Mouse (Mus musculus) testis, postnatal 10 days (tissue): ENCODE results near the gene Slc39a13.
A peak's percentile ranks its signal among the peaks of the same experiment; 100 is the strongest.

ENCODE experiments used
- DNase-seq: peaks from one replicate; pipeline ENCODE4 v3.0.0; 2021; ENCODE audit warnings: low spot score

Gene Slc39a13

DNA sequence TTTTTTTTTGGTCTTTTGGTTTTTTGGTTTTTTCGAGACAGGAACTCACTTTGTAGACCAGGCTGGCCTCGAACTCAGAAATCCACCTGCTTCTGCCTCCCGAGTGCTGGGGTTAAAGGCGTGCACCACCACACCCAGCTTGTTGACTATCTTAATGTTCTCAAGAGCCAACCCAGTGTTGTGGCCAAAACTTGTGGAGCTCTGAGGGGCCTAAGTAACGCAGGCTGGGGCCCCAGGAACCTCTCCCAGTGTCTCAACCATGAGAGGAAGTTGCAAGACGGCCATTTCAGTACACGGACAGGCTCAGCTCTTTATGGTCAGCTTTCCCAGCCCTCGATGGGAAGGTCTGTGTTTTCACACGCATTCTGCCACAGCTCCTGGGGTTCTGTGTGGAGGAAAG lies 18.8 kb upstream of the Slc39a13 start:
- no peak for DNase-seq

DNA sequence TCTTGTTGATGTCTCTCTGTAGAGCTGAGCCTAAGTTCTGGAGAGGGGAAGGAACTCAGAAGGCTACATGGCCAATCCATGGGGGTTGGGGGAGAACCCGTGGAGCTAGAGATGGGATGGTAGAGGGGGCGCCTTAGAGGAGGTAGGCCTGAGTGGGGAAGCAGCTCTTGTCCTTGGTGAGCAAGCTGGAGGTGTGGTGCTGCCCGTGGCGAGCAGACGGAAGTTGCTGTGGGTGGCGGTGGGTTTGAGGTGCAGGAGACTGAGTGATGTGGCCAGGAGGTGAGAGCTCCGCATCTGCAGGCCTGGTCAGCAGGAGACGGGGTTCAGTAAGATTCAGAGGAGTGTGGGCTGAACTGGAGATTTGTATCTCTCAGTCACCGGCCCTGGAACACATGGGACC lies 17.2 kb upstream of the Slc39a13 start:
- no peak for DNase-seq

DNA sequence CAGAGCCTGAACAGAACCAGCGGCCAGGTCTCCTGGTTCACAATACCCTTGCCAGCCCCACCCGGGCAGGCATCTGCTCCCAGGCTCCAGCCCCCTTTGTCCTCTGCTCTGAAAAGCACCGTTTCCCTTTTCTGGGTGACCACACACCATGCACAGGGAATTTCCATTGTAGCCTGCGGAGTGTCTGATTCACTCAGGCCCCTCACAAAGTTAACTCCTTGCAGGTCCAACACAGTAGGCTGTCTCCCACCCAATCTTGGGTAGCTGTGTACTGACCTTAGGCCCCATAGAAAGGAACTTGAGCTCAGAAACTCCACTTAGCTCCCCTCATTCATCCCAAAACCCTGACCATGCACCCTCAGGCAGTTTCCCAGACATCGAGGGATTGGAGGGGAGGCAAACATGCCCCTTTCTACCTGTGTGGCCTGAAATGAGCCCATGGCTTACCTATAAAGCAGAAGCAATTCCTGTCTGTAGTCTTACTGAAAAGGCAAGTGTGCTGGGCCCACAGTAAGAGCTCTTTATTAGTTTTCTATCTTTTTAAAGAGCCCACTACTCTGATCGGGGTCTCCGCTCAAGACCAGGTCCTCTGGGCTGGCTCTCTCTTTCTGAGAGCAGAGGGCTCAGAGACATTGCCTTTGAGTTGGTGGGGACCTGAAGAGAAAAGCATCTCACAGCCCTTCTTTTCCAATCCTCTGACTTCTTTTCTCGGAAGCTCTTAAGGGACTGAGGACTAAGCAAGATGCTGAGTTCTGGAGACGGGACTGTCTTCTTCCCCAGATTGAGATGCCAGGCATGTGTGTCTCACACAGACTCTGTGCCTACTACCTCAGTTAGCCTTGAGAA lies 16.4 kb upstream of the Slc39a13 start:
- no peak for DNase-seq

DNA sequence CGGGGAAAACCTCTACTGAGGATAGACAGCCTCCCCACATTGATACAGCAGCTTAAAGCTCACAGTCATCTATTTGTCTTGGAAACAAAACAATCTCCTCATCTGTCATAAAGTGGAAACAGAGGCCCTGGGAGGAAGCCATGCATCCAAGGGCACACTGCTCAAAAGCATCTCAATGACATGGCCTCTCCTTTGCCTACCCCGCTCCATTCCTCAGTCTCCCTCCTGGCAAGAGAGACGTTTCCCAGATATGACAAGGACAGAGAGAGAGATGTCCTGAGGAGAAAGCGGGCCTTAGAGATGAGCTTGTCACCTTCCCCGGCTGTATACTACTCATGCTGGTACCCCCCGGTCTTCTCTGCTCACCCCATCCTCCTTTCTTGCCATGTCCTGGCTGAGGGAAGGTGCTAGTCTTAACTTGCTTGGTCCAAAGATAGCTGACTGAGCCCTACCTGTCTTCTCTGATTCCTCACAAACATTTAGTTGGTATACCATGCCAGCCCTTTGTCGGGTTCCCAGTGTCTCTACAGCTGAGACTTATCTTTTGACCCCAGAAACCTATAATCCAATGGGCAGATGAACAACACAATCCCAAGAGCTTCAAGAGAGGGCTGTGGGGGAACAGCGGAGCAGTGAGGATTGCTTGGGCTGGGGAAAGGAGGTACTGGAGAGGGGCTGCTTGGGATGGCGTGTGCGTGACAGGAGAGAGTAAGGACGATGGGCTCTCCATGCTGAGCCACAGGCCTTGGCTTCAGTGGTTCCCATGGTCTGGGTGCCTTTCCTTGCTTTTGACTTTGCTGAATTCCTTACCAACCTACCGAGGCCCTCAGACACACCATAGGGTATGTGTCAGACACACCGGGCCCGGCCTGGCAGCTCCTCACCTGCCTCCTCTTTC lies 15.5 kb upstream of the Slc39a13 start:
- no peak for DNase-seq

DNA sequence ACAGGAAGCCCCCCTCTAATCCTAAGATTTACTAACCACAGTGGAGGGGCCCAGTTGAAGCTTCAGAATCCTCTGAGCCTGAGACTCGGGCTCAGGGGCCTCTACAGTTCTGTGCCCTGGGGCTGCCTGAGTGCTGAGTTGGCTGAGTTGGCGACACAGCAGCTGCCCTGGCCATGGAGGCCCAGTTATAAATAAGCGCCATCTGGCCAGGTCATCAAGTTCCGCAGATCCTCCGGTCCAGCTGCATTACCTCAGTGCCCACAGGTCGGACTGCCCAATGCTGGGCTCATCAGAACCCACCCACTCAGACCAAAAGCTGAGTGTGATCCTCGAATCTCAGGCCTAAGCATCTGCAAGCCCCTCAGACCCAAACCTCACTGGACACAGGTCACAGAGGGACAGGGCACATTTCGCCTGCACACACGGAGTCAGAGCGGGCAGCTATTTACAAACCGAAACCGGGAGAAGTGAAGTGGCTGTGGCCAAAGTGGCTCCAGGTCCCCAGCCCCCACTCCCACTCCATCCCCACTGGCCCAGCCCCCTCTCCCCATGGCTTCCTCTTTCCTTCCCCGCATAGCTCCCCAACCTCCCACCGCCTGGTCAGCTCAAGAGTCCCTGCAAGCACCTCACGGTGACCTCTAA lies 14.1 kb upstream of the Slc39a13 start:
- DNase-seq: no peak

DNA sequence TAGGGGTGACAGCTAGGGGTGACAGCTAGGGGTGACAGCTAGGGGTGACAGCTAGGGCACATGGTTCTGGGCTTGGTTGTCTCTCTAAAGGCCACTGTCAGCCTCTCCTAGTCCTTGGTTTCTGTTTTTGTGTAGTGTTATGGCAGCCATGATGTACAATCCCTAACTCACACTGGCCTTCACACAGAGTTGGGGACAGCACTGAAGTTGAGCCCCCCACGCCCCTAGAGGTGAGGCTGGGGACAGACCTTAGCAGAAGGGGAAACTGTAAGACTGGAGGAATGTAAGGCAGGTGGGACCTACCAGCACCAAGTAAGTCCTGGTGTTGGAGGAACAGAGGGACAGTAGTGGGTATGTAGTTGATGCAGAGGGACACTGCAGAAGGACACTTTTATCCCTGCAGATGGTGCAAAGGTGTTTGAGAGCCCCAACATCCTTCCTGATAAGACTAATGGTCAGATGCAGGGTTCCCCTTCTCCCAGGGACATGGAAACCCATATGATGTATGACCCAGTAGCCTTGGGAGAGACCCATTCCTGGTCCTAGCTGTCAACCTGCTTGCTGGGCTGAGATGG lies 13.2 kb upstream of the Slc39a13 start:
- no peak for DNase-seq

DNA sequence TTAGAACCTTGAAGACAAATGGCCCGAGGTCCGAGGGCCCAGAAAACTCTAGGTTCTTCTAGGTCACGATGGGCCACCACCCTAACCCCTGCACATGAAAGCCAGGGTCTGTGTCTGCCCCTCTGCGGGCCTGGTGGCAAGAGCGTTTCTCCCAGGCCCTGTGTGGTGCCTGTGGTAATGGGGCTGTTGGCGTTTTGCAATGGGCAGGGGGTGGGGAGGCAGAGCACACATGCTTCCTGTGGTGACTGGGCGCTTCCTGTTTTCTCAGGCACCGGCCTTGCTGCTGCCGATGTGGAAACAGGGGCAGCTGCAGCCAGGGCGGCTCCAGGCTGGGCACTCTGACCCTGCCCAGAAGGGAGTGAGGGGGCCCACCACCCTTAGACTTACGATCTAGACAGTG lies 12.6 kb upstream of the Slc39a13 start:
- no peak for DNase-seq

DNA sequence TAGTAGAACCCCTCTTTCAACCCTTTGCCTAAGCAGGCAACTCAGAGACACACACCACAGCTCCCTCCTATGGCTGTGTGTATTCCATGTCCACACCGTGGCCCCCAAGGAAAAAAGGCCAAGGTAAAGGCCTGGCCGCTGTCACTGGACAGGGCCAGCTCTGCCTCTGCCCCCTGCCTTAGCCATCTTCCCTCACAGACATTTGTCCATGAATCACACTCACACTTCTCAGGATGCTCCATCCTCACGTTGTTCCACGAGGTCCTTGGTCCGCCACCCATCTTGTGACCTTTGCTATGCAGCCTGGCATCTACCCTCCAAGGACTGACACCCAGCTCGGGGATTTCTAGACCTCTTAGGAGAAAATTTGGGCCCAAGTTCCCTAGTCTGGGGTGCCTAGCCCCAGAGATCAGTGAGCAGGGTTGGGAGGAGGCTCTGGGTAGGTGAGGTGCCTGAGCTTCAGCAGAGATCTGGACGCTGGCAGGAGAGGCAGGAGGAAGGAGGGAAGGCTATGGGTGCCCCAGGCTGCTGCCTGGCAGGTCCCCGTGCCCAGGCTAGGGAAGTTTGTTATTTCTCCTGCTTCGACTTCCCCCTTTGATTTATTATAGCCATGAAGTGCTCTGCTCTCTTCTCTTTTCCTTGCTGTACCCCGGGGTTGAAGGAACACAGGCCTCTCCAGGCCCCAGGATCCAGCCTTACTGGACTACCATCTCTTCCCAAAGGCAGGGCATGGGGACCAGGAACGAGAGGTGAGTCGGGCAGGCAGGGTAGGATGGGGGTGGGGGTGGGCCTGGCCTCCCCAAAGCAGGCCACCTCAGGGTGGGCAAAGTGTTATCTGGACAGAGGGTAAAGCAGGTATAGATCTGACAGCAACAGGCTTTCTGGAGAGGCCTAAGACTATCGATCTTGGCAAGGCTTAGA lies 11.8 kb upstream of the Slc39a13 start, which contains the start of gene Spi1:
Gene Spi1, plus strand, starts transcription at position 616 of the 921 bp plus-strand sequence.
- no peak for DNase-seq

DNA sequence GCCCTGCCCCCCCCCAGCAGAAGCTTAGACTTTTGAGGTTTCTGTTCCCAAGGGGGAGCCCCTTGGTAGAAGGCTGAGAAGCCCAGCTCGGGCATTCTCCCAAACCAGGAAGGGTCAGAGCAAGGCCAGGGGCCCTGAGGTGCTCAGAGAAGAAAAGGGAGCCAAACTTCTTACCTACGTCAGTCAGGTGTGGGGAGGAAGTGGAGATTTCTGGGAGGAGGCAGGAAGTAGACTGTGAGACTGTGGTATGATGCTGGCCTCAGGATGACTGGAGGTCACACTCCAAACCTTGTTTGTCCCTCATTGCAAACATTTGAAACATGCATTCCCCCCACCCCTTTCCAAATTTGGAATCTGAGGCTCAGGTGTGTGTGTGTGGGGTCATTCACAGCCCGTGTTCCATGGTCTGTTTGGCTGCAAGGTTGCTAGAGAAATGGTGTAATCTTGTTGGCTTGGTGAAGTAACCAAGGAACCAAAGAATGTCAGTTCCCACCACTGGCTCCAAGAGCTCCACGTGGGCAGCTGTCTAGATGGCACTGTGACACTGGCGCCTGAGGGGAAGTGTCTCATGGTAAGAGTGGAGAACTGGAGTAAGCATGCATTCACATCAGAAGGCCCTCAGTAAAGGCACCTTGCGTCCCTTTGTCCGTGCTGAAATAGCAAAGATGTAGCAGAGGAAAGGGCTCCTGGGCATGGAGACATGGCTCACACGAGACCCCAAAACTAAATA lies 10.7 kb upstream of the Slc39a13 start:
- DNase-seq: no peak

DNA sequence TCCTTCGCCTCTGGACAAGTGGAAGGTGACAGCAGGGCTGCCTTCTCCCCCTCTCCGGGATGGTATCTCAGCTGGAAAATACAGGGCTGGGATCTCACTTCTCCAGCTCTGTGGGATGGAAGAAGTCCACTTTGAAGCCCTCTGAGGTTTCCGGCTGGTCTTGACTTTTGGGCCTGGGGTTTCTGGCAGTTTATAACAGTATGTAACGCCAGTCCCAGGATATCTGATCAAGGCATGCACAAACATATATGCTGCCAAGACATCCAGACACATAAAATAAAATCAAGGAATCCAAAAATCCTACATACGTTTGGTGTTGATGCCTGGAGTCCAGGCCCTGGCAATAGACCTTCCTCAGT lies 8.8 kb upstream of the Slc39a13 start:
- no peak for DNase-seq

DNA sequence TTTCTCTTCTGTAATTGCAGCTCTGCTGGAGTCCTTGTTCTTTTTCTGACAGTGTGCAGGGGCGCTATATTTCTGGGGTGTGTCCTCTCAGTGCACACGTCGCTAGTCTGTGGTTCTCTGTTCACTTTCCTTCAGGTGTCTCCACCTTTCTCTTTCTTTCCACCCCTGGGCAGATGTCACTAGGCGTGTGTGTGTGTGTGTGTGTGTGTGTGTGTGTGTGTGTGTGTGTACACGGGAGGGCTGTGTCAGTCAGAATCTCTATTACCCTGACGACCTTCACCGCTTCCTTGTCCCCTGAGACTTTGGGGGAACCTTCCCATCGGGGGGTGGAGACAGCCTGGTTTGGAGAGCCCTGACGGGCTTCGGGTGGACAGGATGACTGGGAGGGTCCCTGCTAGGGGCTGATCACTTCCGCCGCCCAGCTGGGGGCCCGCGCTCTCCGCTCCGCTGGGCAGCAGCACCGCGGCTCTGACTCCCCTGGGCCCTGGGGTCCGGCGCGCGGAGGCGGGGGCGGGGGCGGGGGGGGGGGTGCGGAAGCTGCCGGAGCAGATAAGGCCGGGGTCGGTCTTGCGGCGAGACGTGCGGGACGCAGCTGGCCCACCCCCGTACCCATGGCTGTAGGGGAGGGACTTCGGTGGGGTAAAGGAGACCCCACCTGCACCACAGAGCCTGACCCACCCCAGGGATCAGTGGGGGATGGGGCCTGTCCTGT lies 8.3 kb upstream of the Slc39a13 start:
- no peak for DNase-seq

DNA sequence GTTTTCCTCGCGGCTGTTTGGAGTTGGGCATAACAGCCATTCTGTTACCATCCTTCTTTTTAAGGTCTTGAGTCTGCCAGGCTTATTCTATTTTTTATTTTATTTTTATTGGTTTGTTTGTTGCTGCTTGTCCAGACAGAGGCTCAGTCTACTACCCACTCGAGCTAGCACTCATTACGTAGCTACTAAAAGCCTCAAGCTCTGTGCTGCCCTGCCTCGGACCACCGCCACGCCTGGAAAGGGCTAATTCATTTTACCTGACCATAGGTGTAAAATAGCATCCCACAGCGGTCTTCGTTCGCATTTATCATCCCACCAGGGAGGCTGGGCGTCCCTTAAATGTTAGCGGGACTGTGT lies 7.7 kb upstream of the Slc39a13 start:
- no peak for DNase-seq

DNA sequence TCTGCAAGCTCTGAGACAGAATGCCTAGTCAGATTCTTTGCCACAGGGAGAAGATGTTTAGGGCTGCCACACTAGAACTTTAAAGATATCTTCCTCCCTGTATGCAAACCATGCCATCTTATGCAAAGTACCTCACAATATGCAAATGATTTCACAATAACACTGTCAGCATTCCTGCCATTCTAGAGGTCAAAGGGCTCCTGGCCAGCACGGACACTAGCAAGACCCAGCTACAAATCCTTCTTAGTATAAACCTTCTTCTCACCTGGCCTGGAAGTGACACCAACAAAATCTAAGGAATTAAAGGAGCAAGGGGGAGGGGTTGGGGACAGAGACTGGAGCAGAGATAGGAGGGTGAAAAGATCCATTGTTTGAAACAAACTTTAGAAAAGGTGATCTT lies 1.9 kb upstream of the Slc39a13 start:
- DNase-seq: no peak

DNA sequence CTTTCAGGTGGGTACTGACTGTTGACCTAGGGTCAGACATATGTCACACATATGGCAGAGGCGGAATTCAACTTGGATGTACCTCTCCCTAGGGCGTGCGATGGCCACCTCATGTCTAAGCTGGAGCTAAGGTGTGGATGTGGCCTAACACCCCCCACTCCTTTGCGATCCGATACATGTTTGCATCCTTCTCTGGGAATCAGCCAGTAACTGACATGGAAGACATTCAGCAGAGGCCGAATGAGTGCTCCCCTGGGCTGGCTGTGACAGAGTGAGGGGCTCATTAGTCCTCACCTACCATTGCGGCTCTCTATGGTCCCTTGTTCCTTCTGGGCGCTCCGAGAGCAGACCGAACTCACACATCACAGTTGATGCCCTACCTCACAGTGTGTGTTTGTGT lies 842 bp upstream of the Slc39a13 start:
- DNase-seq: no peak

DNA sequence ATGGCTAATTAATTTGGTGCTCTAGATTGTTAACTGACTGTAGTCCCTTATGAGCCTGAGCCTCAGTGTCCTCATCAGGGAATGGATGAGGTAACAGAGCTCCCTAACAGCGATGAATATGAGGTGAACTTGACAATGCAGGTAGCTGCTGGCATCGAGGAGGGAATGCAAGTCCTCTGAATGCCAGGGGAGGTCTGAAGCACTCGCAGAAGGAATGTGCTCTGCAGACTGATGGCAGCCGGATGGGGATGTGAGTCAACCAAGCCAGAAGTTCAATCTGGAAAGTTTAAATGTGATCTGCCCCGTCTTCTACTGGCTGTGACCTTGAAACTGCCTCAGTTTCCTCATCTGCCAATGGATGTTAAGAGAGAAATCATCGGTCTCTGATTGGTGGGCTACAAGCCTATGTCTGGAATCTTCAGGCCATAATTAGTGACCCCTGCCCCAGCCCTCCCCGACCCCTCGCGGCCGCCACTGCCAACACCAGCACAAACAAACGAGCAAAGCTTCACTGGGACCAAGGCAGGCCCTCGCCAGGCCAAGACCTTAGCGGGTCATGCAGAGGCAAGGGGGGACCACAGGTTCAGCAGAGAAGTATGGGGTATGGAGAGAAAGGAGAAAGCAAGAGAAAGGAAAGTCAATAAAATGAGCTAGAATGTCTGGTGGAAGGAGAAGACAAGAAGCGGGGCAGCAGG lies 764 bp downstream of the Slc39a13 start:
- no peak for DNase-seq

DNA sequence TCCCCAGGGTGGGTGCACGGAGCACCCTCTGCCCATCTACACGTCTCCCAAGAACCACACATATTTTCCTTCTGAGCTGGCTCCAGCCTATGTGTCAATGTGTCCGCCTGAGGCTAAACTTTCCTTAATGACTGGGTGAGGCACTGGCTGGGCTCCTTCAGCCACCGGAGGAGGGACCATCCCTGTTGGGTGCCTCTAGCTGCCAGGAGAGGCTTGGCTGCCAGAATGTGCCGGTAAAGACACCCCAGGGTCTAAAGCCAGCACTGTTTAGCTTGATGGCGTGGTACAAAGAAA lies 1.4 kb downstream of the Slc39a13 start:
- no peak for DNase-seq

DNA sequence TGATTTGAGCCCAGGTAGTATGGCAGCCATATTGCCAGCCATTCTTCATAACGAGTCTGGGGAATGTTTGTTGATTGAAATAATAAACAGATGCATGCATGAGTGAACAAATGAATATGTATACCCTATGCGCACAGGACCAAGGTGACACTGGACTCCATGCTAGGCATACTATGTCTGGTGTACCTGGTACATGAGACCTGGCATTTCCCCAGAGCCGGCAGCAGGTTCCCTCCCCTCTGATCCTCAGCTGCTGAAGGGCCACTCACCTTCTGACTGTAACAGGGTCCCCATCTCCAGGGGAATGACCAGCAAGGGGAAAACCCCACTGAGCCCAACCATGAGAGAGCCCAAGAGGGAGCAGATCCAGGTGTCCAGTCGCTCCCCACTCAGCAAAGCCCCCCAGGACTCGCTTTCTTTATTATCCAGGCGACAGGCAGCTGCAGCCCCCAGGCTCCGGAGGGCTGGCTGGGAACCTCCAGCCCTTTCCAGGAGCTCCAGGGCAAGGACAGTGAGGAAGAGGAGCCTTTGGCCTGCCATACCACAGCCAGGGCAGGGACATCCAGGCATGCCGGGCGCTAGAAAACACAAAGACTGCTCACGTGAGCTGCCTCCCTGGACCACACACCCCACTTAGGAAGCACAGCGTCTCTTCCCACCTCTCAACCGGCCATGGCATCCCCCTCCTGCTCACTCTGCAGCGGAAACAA lies 1.9 kb downstream of the Slc39a13 start:
- no peak for DNase-seq

DNA sequence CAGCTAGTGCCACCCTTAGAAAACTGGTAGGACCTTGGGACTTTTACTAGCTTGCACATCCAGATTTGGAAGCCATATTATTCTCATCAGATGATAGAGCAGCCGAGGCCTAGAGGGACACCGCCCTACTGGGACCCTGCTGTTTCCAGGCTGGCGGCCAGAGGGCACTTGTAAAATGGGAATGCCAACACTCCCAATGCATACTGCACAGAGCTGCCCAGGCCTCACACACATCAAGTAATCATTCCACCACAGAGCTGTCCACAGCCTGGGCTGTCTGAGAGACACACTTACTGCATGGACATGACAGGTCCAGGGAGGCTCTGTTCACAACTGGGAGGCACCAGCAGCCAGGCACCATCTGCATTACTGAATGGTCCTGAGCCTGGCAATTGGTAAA lies 3.8 kb downstream of the Slc39a13 start:
- DNase-seq: no peak

DNA sequence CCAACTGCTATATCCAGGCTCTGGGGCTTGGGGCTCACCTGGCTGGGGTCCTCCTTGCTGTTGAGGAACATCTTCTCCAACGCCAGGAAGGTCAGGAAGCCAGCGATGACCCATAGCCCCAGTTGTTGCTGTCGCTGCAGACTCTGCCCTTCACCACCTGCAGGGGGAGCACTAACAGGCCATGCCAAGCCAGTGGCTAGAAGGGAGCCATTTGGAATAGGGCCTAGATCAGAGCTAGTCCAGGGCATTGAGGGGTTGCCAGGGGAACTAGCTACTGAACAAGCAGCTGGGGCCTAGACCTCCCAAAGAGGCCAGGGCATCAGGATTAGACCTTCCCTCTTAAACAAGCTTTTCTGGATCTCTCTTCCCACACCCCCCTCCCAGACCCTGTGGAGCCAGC lies 4.7 kb downstream of the Slc39a13 start:
- peak; percentile 72 for DNase-seq
